Mouse (Mus musculus) midbrain, embryonic 14.5 days (tissue): ENCODE measurements at regions not wholly inside any gene's neighbourhood (a gene's known extent, or its start where the extent isn't known, plus 50 kb on each side); places are given as distances from the start of the nearest gene placed in this dataset.

Experiments
- ATAC-seq: fragments of 200-750 bp; cut with Nextera tagmentation; 2 replicates; pipeline ENCODE4 v1.8.0; 2017; ENCODE audit warnings: moderate number of reproducible peaks, moderate library complexity; ENCODE audit not compliant: low FRiP score, low TSS enrichment
- DNase-seq: peaks from one replicate; pipeline ENCODE4 v3.0.0-alpha.2; 2015
- H3K27ac ChIP-seq: fragments of 300-500 bp; sonication (generic); replicated peaks from 2 replicates; pipeline ENCODE4 v1.5.1; 2014; ENCODE audit warnings: mild to moderate bottlenecking, low read depth, low read length, moderate library complexity
- H3K27me3 ChIP-seq: fragments of 300-500 bp; sonication (generic); 2 replicates; pipeline ENCODE4 v1.6.1; 2014; ENCODE audit warnings: low read length, control low read depth, mixed read lengths; ENCODE audit not compliant: control insufficient read depth, insufficient read depth
- H3K36me3 ChIP-seq: fragments of 300-500 bp; sonication (generic); 2 replicates; pipeline ENCODE4 v1.6.1; 2014; ENCODE audit warnings: low read length, control low read depth; ENCODE audit not compliant: control insufficient read depth, insufficient read depth
- H3K4me1 ChIP-seq: fragments of 300-500 bp; sonication (generic); 2 replicates; pipeline ENCODE4 v1.6.1; 2014; ENCODE audit warnings: mild to moderate bottlenecking, antibody characterized with exemption, low read length, control low read depth; ENCODE audit not compliant: control insufficient read depth, insufficient read depth
- H3K4me2 ChIP-seq: fragments of 300-500 bp; sonication (generic); 2 replicates; pipeline ENCODE4 v1.6.1; 2014; ENCODE audit warnings: mild to moderate bottlenecking, low read length, moderate library complexity
- H3K4me3 ChIP-seq: fragments of 300-500 bp; sonication (generic); replicated peaks from 2 replicates; pipeline ENCODE4 v1.5.1; 2014; ENCODE audit warnings: low read depth, low read length
- H3K9ac ChIP-seq: fragments of 300-500 bp; sonication (generic); replicated peaks from 2 replicates; pipeline ENCODE4 v1.6.1; 2014; ENCODE audit warnings: mild to moderate bottlenecking, low read length, moderate library complexity
- H3K9me3 ChIP-seq: fragments of 300-500 bp; sonication (generic); 2 replicates; pipeline ENCODE4 v1.6.1; 2016; ENCODE audit warnings: low read length, control low read depth, mixed read lengths; ENCODE audit not compliant: control insufficient read depth
- WGBS: fragments of 180-500 bp; shearing (Covaris S2); extraction: QIAGEN DNeasy Blood & Tissue Kit; methylation state at CpG from one replicate; pipeline ENCODE4 v1.1.7; 2014; 5-methylcytosine and 5-hydroxymethylcytosine counted together

DNA sequence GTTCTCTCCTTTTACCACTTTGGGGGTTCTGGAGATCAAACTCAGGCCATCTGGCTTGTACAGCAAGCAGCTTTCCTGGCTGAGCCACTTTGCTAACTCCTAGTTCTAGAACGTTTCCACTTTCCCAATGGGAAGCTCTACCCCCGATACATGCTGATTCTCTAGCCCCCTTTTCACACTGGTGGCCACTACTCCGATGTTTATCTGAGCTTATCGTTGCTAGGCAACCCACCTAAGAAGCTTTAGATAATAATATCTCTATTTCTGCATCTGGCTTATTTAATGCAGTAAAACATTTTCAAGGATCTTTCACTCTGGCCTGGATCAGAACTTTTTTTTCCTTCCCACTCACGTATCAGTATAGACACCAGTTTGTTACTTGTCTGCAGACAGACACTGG lies 129.4 kb upstream of the Eif4g2 start:
- H3K36me3 ChIP-seq: no peaks in the 10 kb centered on the region
- H3K9ac ChIP-seq: no peak overlapping the region
- 49% methylated on average over 5 of the region's 5 CpGs for WGBS
- no peak overlapping the region for H3K4me3 ChIP-seq
- H3K27me3 ChIP-seq: no peaks in the 10 kb centered on the region
- H3K27ac ChIP-seq: no peak overlapping the region
- DNase-seq: peak; percentile 20
- no peaks in the 10 kb centered on the region for H3K4me1 ChIP-seq
- H3K4me2 ChIP-seq: no peak overlapping the region
- no peak for ATAC-seq
- no peaks in the 10 kb centered on the region for H3K9me3 ChIP-seq

DNA sequence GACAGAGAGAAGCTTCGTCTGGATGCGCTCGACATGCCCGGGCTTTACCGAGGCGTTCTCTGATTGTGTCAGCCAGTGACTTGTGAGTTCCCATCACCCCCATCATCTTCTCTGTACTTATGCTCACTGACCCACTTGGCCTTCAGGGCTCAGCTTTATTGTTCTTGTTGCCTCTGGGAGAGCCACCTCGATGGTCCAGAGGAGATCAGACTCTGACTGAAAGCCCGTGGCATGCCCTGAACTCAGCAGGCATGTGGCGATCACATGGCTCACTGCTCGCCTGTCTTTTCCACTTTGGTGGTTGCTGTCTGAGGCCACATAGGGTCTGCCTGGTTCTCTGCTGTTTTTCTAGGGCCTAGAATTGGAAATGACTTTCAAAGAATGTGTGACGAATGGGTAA lies 128.8 kb upstream of the Eif4g2 start:
- Histone ChIP-seq H3K4me1 (no peaks in the 10 kb centered on the region), H3K4me2 (no peak overlapping the region), H3K9me3 (no peaks in the 10 kb centered on the region), H3K4me3 (no peak overlapping the region), H3K9ac (no peak overlapping the region), H3K36me3 (no peaks in the 10 kb centered on the region), H3K27me3 (no peaks in the 10 kb centered on the region), H3K27ac (no peak overlapping the region)
- no peak for ATAC-seq
- 62% methylated on average over 11 of the region's 11 CpGs for WGBS
- peak; percentile 8 for DNase-seq

DNA sequence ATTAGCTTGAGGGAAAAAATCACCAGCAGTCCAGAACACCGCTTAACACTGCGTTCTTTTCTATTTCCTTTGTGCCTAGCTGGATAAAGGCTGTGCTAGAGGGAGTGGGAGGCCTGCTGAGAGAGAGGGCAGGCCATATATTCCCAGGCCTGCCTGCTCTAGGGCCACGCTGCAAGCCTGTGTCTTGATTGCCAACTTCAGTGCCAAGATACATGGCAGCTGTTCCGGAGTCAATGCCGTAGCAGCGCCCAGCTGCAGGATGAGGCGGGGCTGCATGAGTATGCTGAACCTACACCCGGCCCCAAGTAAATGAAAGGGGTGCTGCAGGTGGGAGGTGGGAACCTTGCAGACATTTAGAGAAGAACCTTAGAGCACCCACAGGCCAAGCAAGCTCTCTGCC lies 127.5 kb upstream of the Eif4g2 start:
- Histone ChIP-seq H3K9me3 (no peaks in the 10 kb centered on the region), H3K4me3 (no peak overlapping the region), H3K27me3 (no peaks in the 10 kb centered on the region), H3K27ac (no peak overlapping the region), H3K9ac (no peak overlapping the region), H3K4me1 (peaks cover 10% of the 10 kb centered on the region; the same call in 1 of the 2 replicates), H3K4me2 (no peak overlapping the region), H3K36me3 (no peaks in the 10 kb centered on the region)
- no peak for DNase-seq
- ATAC-seq: no peak
- 84% methylated on average over 8 of the region's 8 CpGs for WGBS

GRCm38 (mm10) chr7:111205876-111206275 lies 123.0 kb upstream of the Eif4g2 start:
- Histone ChIP-seq H3K4me1 (peaks cover 10% of the 10 kb centered on the region; the same call in 1 of the 2 replicates), H3K9ac (no peak overlapping the region), H3K27ac (peak overlapping the region; percentile 49; the same call in 1 of the 2 replicates), H3K36me3 (no peaks in the 10 kb centered on the region), H3K4me3 (no peak overlapping the region), H3K4me2 (no peak overlapping the region), H3K27me3 (no peaks in the 10 kb centered on the region), H3K9me3 (peaks cover 4% of the 10 kb centered on the region; the same call in 1 of the 2 replicates)
- DNase-seq (peak; percentile 69), ATAC-seq (no peak)
- WGBS: 42% methylated on average over 5 of the region's 5 CpGs

DNA sequence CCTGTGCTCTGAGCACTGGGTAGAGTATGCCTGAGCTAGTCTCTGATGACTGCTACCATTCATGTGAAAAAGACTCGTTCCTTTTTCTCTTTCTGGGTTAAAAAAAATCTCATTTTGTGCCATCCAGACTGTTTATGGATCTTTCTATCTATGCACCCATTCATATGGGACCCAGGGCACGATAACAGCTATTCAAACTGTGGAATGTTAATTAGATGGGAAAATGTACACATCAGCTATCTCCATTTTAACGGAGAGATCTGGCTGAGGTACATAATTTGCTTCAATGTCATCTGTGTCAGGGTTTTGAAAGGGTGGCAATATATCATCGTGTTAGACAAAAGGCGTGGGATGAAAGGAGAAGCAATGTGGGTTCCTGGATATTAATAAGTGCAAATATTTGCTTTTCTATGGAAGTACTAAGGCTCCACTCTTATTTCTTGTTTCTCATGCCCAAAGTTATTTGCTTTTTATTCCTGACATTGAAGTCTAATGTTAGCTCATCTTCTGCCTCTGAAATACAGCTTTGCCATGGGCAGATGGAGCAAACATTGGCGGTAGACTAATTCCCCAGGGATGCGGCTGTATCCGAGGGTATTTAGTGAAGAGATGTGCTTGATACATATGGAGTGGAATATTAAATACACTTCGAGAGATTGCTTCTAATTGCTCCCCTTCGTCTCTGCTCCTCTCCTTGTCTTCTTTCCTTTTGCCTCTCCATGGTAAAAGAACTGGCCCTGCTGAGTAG lies 116.0 kb upstream of the Eif4g2 start:
- no peak overlapping the region for H3K4me2 ChIP-seq
- H3K27ac ChIP-seq: peak overlapping the region; percentile 53; the same call in 1 of the 2 replicates
- no peaks in the 10 kb centered on the region for H3K27me3 ChIP-seq
- 60% methylated on average over 10 of the region's 10 CpGs for whole genome bisulfite sequencing
- ATAC-seq (no peak), DNase-seq (peak; percentile 59)
- peaks cover 4% of the 10 kb centered on the region; the same call in 1 of the 2 replicates for H3K9me3 ChIP-seq
- H3K4me1 ChIP-seq: no peaks in the 10 kb centered on the region
- no peaks in the 10 kb centered on the region for H3K36me3 ChIP-seq
- H3K4me3 ChIP-seq: no peak overlapping the region
- H3K9ac ChIP-seq: no peak overlapping the region

- H3K9ac ChIP-seq: no peak overlapping the region
- H3K4me2 ChIP-seq: no peak overlapping the region
- H3K27ac ChIP-seq: no peak overlapping the region
- ATAC-seq (0 out of 2 replicates have a peak, but pooled peaks have one; percentile 46), DNase-seq (peak; percentile 63)
- 58% methylated on average over 4 of the region's 4 CpGs for WGBS
- no peaks in the 10 kb centered on the region for H3K36me3 ChIP-seq
- no peaks in the 10 kb centered on the region for H3K27me3 ChIP-seq
- no peak overlapping the region for H3K4me3 ChIP-seq
- H3K4me1 ChIP-seq: no peaks in the 10 kb centered on the region
- H3K9me3 ChIP-seq: no peaks in the 10 kb centered on the region
These were observed 108.8 kb upstream of the Eif4g2 start for GRCm38 (mm10) chr7:111191674-111192073.

DNA sequence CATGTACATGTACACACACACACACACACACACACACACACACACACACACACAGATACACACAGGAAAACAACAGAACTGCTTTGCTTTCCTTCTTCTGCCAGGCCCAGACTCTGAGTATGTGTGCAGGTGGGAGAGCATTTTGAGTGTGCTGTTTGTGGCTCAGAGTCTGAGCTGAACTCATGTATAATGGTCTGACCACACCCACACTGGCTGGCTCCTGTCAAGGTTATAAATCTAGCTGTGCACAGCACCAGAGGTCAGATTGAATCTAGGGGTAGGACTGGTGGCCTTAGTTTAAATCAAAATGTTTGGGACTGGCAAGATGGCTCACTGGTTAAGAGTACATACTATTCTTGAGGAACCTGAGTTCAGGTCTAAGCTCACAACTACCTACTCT lies 108.4 kb upstream of the Eif4g2 start:
- no peaks in the 10 kb centered on the region for H3K9me3 ChIP-seq
- H3K4me2 ChIP-seq: no peak overlapping the region
- H3K4me3 ChIP-seq: no peak overlapping the region
- no peak for ATAC-seq
- H3K9ac ChIP-seq: no peak overlapping the region
- H3K27ac ChIP-seq: no peak overlapping the region
- DNase-seq: no peak
- no peaks in the 10 kb centered on the region for H3K4me1 ChIP-seq
- H3K36me3 ChIP-seq: no peaks in the 10 kb centered on the region
- no peaks in the 10 kb centered on the region for H3K27me3 ChIP-seq

- Histone ChIP-seq H3K4me2 (no peak overlapping the region), H3K4me1 (no peaks in the 10 kb centered on the region), H3K9me3 (no peaks in the 10 kb centered on the region), H3K36me3 (no peaks in the 10 kb centered on the region), H3K27ac (no peak overlapping the region), H3K27me3 (no peaks in the 10 kb centered on the region), H3K4me3 (no peak overlapping the region), H3K9ac (no peak overlapping the region)
- DNase-seq: no peak
- WGBS: 92% methylated on average over 4 of the region's 4 CpGs
- no peak for ATAC-seq
These were observed 106.9 kb upstream of the Eif4g2 start for GRCm38 (mm10) chr7:111189731-111190130.

GRCm38 (mm10) chr7:111185954-111186353 lies 103.1 kb upstream of the Eif4g2 start:
- H3K36me3 ChIP-seq: no peaks in the 10 kb centered on the region
- ATAC-seq: no peak
- H3K4me2 ChIP-seq: no peak overlapping the region
- H3K4me1 ChIP-seq: no peaks in the 10 kb centered on the region
- no peak for DNase-seq
- no peak overlapping the region for H3K9ac ChIP-seq
- no peaks in the 10 kb centered on the region for H3K27me3 ChIP-seq
- 89% methylated on average over 7 of the region's 7 CpGs for WGBS
- H3K4me3 ChIP-seq: no peak overlapping the region
- H3K27ac ChIP-seq: no peak overlapping the region
- H3K9me3 ChIP-seq: no peaks in the 10 kb centered on the region
